Mouse (Mus musculus) ES-E14 (cell line): ENCODE data around the gene Olfr1111.

ENCODE experiments used
- CHD2 ChIP-seq: IDR thresholded peaks from 2 replicates; pipeline ENCODE4 v1.6.1; 2014; ENCODE audit warnings: mild to moderate bottlenecking, low read depth, low read length, inconsistent platforms
- HCFC1 ChIP-seq: IDR thresholded peaks from 2 replicates; pipeline ENCODE4 v1.6.1; 2012; ENCODE audit warnings: low read length, inconsistent platforms, borderline replicate concordance; ENCODE audit not compliant: insufficient read depth
- MAFK ChIP-seq: IDR thresholded peaks from 2 replicates; pipeline ENCODE4 v1.6.1; 2014; ENCODE audit warnings: mild to moderate bottlenecking, low read depth, low read length, inconsistent platforms; ENCODE audit not compliant: insufficient read depth
- ZNF384 ChIP-seq: IDR thresholded peaks from 2 replicates; pipeline ENCODE4 v1.6.1; 2012; ENCODE audit warnings: low read depth, low read length, inconsistent platforms

DNA sequence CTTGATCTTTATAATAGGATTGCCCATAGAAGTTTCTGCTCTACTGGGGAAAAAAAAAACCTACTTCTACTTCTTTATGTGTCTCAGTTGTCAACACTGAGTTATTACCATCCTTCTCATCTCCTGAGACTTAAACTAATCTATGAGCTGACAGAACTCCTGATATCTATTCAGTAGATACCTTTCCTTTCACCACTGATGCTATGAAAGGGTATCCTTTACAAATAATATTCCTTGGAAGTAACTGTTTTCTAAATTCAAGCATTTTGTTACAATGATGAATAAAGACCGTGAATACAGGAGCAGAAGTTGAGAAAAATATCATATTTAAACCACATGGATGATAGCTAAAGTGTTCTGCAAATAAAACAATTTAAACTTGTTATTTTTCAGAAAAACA, 12.2 kb downstream of the Olfr1111 start, which contains the start of gene Olfr1110:
- no peak for TF ChIP-seq ZNF384
- TF ChIP-seq HCFC1, result no peak
- TF ChIP-seq CHD2, result no peak
- no peak for TF ChIP-seq MAFK
